Mouse (Mus musculus) liver, postnatal 0 days (tissue): ENCODE measurements around the gene Tex29. TPM values are rescaled to one million over a fixed set of nuclear protein-coding genes. Genes with fewer than 3 reads are reported as not detected.
A peak's percentile ranks its signal among the peaks of the same experiment; 100 is the strongest.
"Not testable (repeated sequence)": the region's sequence is repeated elsewhere in the genome, so short reads cannot be mapped to it uniquely, and the experiment has no call there.

Source experiments
- ATAC-seq: fragments of 200-750 bp; cut with Nextera tagmentation; 2 replicates; pipeline ENCODE4 v1.8.0; 2017; ENCODE audit warnings: mild to moderate bottlenecking, moderate library complexity
- DNase-seq: peaks from one replicate; pipeline ENCODE4 v3.0.0-alpha.2; 2016
- H3K27ac ChIP-seq: fragments of 300-500 bp; sonication (generic); 2 replicates; pipeline ENCODE4 v1.5.1; 2014; ENCODE audit warnings: antibody characterized with exemption, moderate library complexity, mild to moderate bottlenecking, low read depth
- H3K27me3 ChIP-seq: fragments of 300-500 bp; sonication (generic); 2 replicates; pipeline ENCODE4 v1.6.1; 2014; ENCODE audit warnings: low read length, control low read depth, mixed read lengths; ENCODE audit not compliant: insufficient read depth
- H3K36me3 ChIP-seq: fragments of 300-500 bp; sonication (generic); replicated peaks from 2 replicates; pipeline ENCODE4 v1.6.1; 2014; ENCODE audit warnings: mild to moderate bottlenecking, control low read depth, low read length, moderate library complexity, mixed read lengths; ENCODE audit not compliant: insufficient read depth
- H3K4me1 ChIP-seq: fragments of 300-500 bp; sonication (generic); 2 replicates; pipeline ENCODE4 v1.6.1; 2014; ENCODE audit warnings: antibody characterized with exemption, mild to moderate bottlenecking, control low read depth; ENCODE audit not compliant: insufficient read depth
- H3K4me2 ChIP-seq: fragments of 300-500 bp; sonication (generic); 2 replicates; pipeline ENCODE4 v1.6.1; 2014; ENCODE audit warnings: low read depth, mild to moderate bottlenecking, low read length, moderate library complexity, mixed read lengths
- H3K4me3 ChIP-seq: fragments of 300-500 bp; sonication (generic); 2 replicates; pipeline ENCODE4 v1.5.1; 2014; ENCODE audit warnings: low read depth, low read length
- H3K9ac ChIP-seq: fragments of 300-500 bp; sonication (generic); replicated peaks from 2 replicates; pipeline ENCODE4 v1.6.1; 2014; ENCODE audit warnings: mild to moderate bottlenecking, moderate library complexity
- H3K9me3 ChIP-seq: fragments of 300-500 bp; sonication (generic); 2 replicates; pipeline ENCODE4 v1.6.1; 2016; ENCODE audit warnings: mild to moderate bottlenecking, control low read depth, low read length, mixed read lengths
- CTCF ChIP-seq: sonication (generic); IDR thresholded peaks from 2 replicates; pipeline ENCODE4 v1.5.1; 2016; ENCODE audit warnings: antibody characterized with exemption, low read depth
- EP300 ChIP-seq: IDR thresholded peaks from 2 replicates; pipeline ENCODE4 v1.6.1; 2016; ENCODE audit warnings: antibody characterized with exemption, low read depth, mild to moderate bottlenecking
- WGBS: fragments of 180-500 bp; shearing (Covaris S2); extraction: QIAGEN DNeasy Blood & Tissue Kit; methylation state at CpG from one replicate; pipeline ENCODE4 v1.1.7; 2014; ENCODE audit not compliant: insufficient replicate concordance; 5-methylcytosine and 5-hydroxymethylcytosine counted together
- polyA plus RNA-seq: library from polyadenylated mRNA; unstranded; fragments of >200 nt; fragmentation: Nextera tagmentation; extraction: Ambion mirVana; gene quantifications from 2 replicates; pipeline ENCODE4 v1.2.1, GENCODE M21; 2015

Tex29 gene
- polyA plus RNA-seq, 1 experiment from 2014 or later = not detected

DNA sequence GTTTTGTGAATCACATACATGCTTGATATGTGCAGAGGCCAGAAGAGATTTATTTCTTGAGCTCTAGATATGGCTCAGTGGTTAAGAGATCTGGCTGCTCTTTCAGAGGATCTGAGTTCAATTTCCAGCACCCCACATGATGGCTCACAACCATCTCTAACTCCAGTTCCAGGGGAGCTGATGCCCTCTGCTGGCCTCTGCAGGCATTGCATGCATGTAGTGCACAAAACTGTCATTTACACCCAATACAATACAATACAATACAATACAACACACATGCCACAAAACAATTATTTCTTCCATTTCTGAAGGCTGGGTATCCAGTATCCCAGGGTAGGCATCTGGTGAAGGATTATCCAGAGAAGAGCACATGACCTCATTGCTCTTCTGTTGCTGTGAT, 27.6 kb downstream of the Tex29 start:
- no peak overlapping the region for H3K4me3 ChIP-seq
- no peak overlapping the region for H3K27ac ChIP-seq
- H3K9me3 ChIP-seq = no peaks in the 10 kb centered on the region
- no peaks in the 10 kb centered on the region for H3K27me3 ChIP-seq
- H3K36me3 ChIP-seq = no peaks in the 10 kb centered on the region
- no peaks in the 10 kb centered on the region for H3K4me1 ChIP-seq
- no peak overlapping the region for H3K9ac ChIP-seq
- no peak for DNase-seq
- no peak overlapping the region for H3K4me2 ChIP-seq
- ATAC-seq = no peak
- TF ChIP-seq CTCF = peak; percentile 48
- TF ChIP-seq EP300 = no peak

DNA sequence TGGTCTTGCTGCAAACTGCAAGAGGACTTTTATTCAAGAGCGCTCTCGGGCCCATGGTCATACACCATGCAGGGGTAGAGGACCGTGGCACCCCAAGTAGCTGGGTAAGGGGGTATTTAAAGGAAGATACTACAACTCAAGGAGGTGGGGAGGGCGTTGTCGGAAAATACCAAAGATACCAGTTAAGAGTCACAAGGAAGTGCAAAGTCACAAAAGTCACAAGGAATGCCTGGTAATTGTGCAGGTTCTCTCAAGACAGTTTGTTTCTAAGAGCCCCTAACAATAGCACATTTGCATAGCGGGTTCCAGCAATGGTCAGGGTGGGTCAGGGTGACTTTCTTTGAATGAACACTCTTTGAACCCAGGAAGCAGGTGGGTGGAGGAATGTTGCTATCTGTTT, 34.0 kb downstream of the Tex29 start:
- H3K4me3 ChIP-seq, H3K36me3 ChIP-seq, H3K9me3 ChIP-seq, H3K27me3 ChIP-seq, H3K27ac ChIP-seq, H3K9ac ChIP-seq, H3K4me2 ChIP-seq, ATAC-seq, DNase-seq, H3K4me1 ChIP-seq: not testable (repeated sequence)
- 86% methylated on average over 6 of the region's 6 CpGs for WGBS

DNA sequence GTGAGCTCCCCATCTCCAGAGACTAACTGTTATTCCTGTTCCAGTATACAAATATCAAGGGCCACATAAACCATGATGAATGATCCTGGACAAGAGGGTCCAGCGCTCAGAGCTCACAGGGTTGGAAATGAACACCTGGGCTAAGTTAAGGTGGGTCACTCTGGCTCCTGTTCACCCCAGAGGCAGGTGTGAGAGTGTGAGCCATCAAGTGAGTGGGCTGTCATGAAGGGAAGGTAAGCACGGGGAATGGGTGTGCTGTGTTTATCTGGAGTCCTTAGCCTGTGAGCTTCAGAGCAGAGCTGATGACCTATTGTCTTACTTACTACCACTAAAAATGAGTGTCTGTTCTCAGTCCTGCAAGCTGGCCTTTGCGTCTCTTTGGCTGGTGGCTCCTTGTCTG, 44.4 kb downstream of the Tex29 start:
- no peak for TF ChIP-seq CTCF
- TF ChIP-seq EP300 = no peak
- WGBS = 79% methylated on average over 3 of the region's 3 CpGs

DNA sequence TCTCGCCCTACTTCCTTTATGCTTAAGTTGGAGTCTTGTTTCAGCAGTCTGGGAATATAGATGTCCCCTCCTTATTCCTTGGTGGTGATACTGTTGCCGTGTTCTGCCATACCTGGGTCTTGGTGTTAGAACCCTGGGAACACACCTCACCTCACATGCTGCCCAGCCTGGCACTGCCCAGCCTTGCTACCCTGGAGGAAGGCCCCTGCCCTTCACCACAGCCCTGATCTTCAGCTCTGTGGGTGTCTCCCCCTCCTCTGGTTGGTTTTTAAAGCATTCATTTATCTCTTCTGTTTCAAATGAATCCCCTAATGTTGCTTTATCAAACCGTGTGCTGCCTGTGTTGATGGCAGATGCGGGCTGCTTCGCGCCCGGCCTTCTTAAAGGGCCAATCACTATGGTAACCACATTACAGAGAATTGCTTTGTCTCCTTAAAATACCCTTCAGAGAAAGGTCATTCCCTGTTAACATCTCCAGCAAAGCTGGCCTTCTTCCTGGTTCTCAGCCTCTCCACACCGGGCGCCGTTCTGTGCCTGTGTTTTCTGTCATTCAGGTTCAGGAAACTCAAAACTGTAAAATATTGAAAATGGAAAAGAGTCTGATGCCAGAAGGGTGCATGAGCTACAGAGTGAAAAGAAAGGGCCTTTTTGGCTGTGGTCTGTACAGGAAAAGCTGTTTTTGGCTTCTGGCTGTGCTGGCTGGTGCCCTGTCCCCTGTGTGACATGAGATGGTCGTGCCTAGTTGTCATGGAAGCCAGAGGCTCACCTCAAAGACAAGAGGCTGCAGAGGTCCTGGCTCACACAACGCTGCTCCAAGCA, 45.8 kb downstream of the Tex29 start:
- TF ChIP-seq EP300 (no peak), CTCF (no peak)
- no peak overlapping the region for H3K4me3 ChIP-seq
- WGBS = 72% methylated on average over 12 of the region's 12 CpGs
- H3K4me2 ChIP-seq = no peak overlapping the region
- no peaks in the 10 kb centered on the region for H3K4me1 ChIP-seq
- no peaks in the 10 kb centered on the region for H3K9me3 ChIP-seq
- DNase-seq (no peak), ATAC-seq (no peak)
- H3K36me3 ChIP-seq = no peaks in the 10 kb centered on the region
- no peak overlapping the region for H3K9ac ChIP-seq
- H3K27me3 ChIP-seq = no peaks in the 10 kb centered on the region
- no peak overlapping the region for H3K27ac ChIP-seq

More for the DNA sequence above, 44.4 kb downstream of the Tex29 start:
- H3K27ac ChIP-seq = no peak overlapping the region
- H3K36me3 ChIP-seq = no peaks in the 10 kb centered on the region
- H3K9me3 ChIP-seq = no peaks in the 10 kb centered on the region
- H3K4me2 ChIP-seq = no peak overlapping the region
- DNase-seq = no peak
- no peak for ATAC-seq
- no peak overlapping the region for H3K4me3 ChIP-seq
- H3K4me1 ChIP-seq = no peaks in the 10 kb centered on the region
- H3K9ac ChIP-seq = no peak overlapping the region
- H3K27me3 ChIP-seq = no peaks in the 10 kb centered on the region

DNA sequence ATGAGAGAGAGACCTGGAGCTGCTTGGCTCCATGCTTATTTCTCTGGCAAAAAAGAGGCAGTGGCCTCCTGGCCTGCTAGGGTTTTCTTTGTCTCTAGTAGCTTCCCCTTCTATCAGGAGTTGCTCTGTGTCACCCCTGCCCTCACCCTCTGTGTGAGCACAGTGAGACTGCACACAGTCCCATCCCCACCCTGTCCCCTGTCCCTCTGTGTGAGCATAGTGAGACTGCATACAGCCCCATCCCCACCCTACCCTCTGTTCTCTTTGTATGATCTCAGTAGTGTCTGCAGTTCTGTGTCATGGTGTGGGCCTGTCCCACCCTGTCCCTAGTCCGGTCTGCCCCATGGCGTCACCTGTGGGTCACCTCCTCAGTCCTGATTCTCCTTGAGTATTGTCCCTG, 46.5 kb downstream of the Tex29 start:
- Histone ChIP-seq H3K36me3 (no peaks in the 10 kb centered on the region), H3K27me3 (no peaks in the 10 kb centered on the region), H3K4me3 (no peak overlapping the region), H3K9ac (no peak overlapping the region), H3K4me2 (no peak overlapping the region), H3K27ac (no peak overlapping the region), H3K4me1 (no peaks in the 10 kb centered on the region), H3K9me3 (no peaks in the 10 kb centered on the region)
- no peak for TF ChIP-seq CTCF
- TF ChIP-seq EP300 = no peak
- DNase-seq (no peak), ATAC-seq (no peak)
- WGBS = 90% methylated on average over 2 of the region's 2 CpGs

DNA sequence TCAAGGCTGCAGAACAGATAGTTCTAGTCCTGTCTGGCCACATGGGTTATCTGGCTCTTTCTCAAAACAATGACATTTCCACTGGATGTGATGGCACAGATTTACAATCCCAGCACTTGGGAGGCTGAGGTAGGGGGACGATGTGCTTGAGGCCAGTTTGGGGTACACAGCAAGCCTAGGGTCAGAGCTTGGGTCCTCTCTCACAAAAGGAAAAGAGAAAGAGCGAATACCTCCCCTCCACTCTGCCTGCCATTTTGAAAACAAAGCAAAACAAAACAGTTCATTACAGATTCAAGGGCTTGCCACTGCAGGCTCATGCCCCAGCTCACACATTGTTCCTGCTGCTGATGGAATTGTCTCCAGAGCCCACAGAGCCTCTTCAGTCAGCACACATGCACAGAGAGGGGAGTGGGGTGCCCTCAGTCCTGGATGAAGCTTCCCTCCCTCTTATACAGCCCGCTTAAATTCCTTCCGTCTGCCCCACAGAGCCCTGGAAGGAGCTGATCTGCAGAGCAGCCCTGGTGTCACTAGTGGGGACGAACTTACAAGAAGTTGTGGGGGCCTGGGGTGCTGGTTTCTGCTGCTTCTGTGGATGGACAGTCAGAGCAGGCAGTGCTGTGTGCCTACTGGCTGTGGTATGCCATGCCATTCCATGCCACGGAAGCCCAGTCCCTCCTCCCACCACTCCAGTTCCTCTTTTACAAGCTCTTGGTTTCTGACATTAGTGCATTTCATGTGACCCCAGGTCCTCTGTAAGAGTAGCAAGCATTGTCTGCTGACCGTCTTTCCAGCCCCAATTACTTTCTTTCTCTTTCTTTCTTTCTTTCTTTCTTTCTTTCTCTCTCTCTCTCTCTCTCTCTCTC, 49.1 kb downstream of the Tex29 start:
- TF ChIP-seq EP300 (no peak), CTCF (no peak)
- Histone ChIP-seq H3K36me3 (no peaks in the 10 kb centered on the region), H3K27ac (no peak overlapping the region), H3K9me3 (no peaks in the 10 kb centered on the region), H3K4me3 (no peak overlapping the region), H3K9ac (no peak overlapping the region), H3K27me3 (no peaks in the 10 kb centered on the region), H3K4me1 (no peaks in the 10 kb centered on the region), H3K4me2 (no peak overlapping the region)
- ATAC-seq (no peak), DNase-seq (no peak)
- WGBS = 51% methylated on average over 7 of the region's 7 CpGs
